Mouse (Mus musculus): ENCODE measurements around the gene Cbr2. TPM values are rescaled to one million over a fixed set of nuclear protein-coding genes. Genes with fewer than 3 reads are reported as not detected.

The Cbr2 gene
- polyA plus RNA-seq (2015; fragmentation: Nextera tagmentation; extraction: Ambion mirVana): 16.6 and 17.6 TPM in 2 replicates

GRCm38 (mm10) chr11:120731858-120732680 lies at the start of gene Cbr2:
Cbr2 (minus strand) TSS chr11:120732114.

GRCm38 (mm10) chr11:120762672-120763041 lies 30.7 kb upstream of the Cbr2 start, which contains the start of gene Hmga1b:
Hmga1b (plus strand) TSS chr11:120762794.

GRCm38 (mm10) chr11:120727169-120727527 lies 4.8 kb downstream of the Cbr2 start, which contains the start of gene Dcxr:
Dcxr (minus strand) TSS chr11:120727281.

GRCm38 (mm10) chr11:120721124-120722066 lies 10.5 kb downstream of the Cbr2 start, which contains the start of gene Rac3:
Rac3 (plus strand) TSS chr11:120721470.

GRCm38 (mm10) chr11:120713580-120714518 lies 18.1 kb downstream of the Cbr2 start, which contains the start of the genes Cenpx and Lrrc45:
Cenpx (minus strand) TSS chr11:120713738.
Lrrc45 (plus strand) TSS chr11:120713925.

Other genes starting within 250 kb of the Cbr2 start
- gene Mrpl12, start 247.5 kb downstream of the Cbr2 start, polyA plus RNA-seq (2015; fragmentation: Nextera tagmentation; extraction: Ambion mirVana): 164 and 216 TPM in 2 replicates
- 37.8 and 83.2 TPM in 2 replicates for gene Slc25a10, start 240.3 kb downstream of the Cbr2 start, polyA plus RNA-seq (2015; fragmentation: Nextera tagmentation; extraction: Ambion mirVana)
- 2.4 and 2.5 TPM in 2 replicates for gene Gcgr, start 201.4 kb downstream of the Cbr2 start, polyA plus RNA-seq (2015; fragmentation: Nextera tagmentation; extraction: Ambion mirVana)
- 173 and 184 TPM in 2 replicates for gene Mcrip1, start 182.4 kb downstream of the Cbr2 start, polyA plus RNA-seq (2015; fragmentation: Nextera tagmentation; extraction: Ambion mirVana)
- gene Ppp1r27, start 181.0 kb downstream of the Cbr2 start, polyA plus RNA-seq (2015; fragmentation: Nextera tagmentation; extraction: Ambion mirVana): 0.39 and 1.3 TPM in 2 replicates
- gene P4hb, start 158.9 kb downstream of the Cbr2 start, polyA plus RNA-seq (2015; fragmentation: Nextera tagmentation; extraction: Ambion mirVana): 393 and 466 TPM in 2 replicates
- gene Arhgdia, start 150.5 kb downstream of the Cbr2 start, polyA plus RNA-seq (2015; fragmentation: Nextera tagmentation; extraction: Ambion mirVana): 318 and 341 TPM in 2 replicates
- gene Alyref, start 133.7 kb downstream of the Cbr2 start, polyA plus RNA-seq (2015; fragmentation: Nextera tagmentation; extraction: Ambion mirVana): 271 and 273 TPM in 2 replicates
- 152 and 197 TPM in 2 replicates for gene Anapc11, start 133.7 kb downstream of the Cbr2 start, polyA plus RNA-seq (2015; fragmentation: Nextera tagmentation; extraction: Ambion mirVana)
- 1.7 and 3.3 TPM in 2 replicates for gene Npb, start 123.6 kb downstream of the Cbr2 start, polyA plus RNA-seq (2015; fragmentation: Nextera tagmentation; extraction: Ambion mirVana)
- 62.0 and 82.8 TPM in 2 replicates for gene Pcyt2, start 114.2 kb downstream of the Cbr2 start, polyA plus RNA-seq (2015; fragmentation: Nextera tagmentation; extraction: Ambion mirVana)
- 33.3 and 62.9 TPM in 2 replicates for gene Sirt7, start 106.9 kb downstream of the Cbr2 start, polyA plus RNA-seq (2015; fragmentation: Nextera tagmentation; extraction: Ambion mirVana)
- 18.1 and 19.0 TPM in 2 replicates for gene Mafg, start 98.5 kb downstream of the Cbr2 start, polyA plus RNA-seq (2015; fragmentation: Nextera tagmentation; extraction: Ambion mirVana)
- 5.8 and 9.0 TPM in 2 replicates for gene Pycr1, start 88.3 kb downstream of the Cbr2 start, polyA plus RNA-seq (2015; fragmentation: Nextera tagmentation; extraction: Ambion mirVana)
- gene Myadml2, start 84.0 kb downstream of the Cbr2 start, polyA plus RNA-seq (2015; fragmentation: Nextera tagmentation; extraction: Ambion mirVana): 0.22 and 0.95 TPM in 2 replicates
- 6.2 and 6.7 TPM in 2 replicates for gene Notum, start 70.9 kb downstream of the Cbr2 start, polyA plus RNA-seq (2015; fragmentation: Nextera tagmentation; extraction: Ambion mirVana)
- gene Aspscr1, start 59.1 kb downstream of the Cbr2 start, polyA plus RNA-seq (2015; fragmentation: Nextera tagmentation; extraction: Ambion mirVana): 103 and 122 TPM in 2 replicates
- 228 and 364 TPM in 2 replicates for gene Cenpx, start 18.4 kb downstream of the Cbr2 start, polyA plus RNA-seq (2015; fragmentation: Nextera tagmentation; extraction: Ambion mirVana)
- 22.0 and 34.8 TPM in 2 replicates for gene Lrrc45, start 18.2 kb downstream of the Cbr2 start, polyA plus RNA-seq (2015; fragmentation: Nextera tagmentation; extraction: Ambion mirVana)
- gene Rac3, start 10.6 kb downstream of the Cbr2 start, polyA plus RNA-seq (2015; fragmentation: Nextera tagmentation; extraction: Ambion mirVana): 18.1 and 52.1 TPM in 2 replicates
- gene Dcxr, start 4.8 kb downstream of the Cbr2 start, polyA plus RNA-seq (2015; fragmentation: Nextera tagmentation; extraction: Ambion mirVana): 54.9 and 76.1 TPM in 2 replicates
- gene Hmga1b, start 30.7 kb upstream of the Cbr2 start, polyA plus RNA-seq (2015; fragmentation: Nextera tagmentation; extraction: Ambion mirVana): 0.79 and 2.2 TPM in 2 replicates
- 19.7 and 21.2 TPM in 2 replicates for gene Rfng, start 52.1 kb upstream of the Cbr2 start, polyA plus RNA-seq (2015; fragmentation: Nextera tagmentation; extraction: Ambion mirVana)
- gene Gps1, start 52.2 kb upstream of the Cbr2 start, polyA plus RNA-seq (2015; fragmentation: Nextera tagmentation; extraction: Ambion mirVana): 119 and 156 TPM in 2 replicates
- gene Dus1l, start 64.3 kb upstream of the Cbr2 start, polyA plus RNA-seq (2015; fragmentation: Nextera tagmentation; extraction: Ambion mirVana): 36.3 and 56.2 TPM in 2 replicates
- 14.9 and 18.8 TPM in 2 replicates for gene Fasn, start 92.4 kb upstream of the Cbr2 start, polyA plus RNA-seq (2015; fragmentation: Nextera tagmentation; extraction: Ambion mirVana)
- gene Ccdc57, start 200.8 kb upstream of the Cbr2 start, polyA plus RNA-seq (2015; fragmentation: Nextera tagmentation; extraction: Ambion mirVana): 4.1 and 6.3 TPM in 2 replicates
- gene Slc16a3, start 216.4 kb upstream of the Cbr2 start, polyA plus RNA-seq (2015; fragmentation: Nextera tagmentation; extraction: Ambion mirVana): 10.1 and 11.9 TPM in 2 replicates

All from adrenal gland, postnatal 0 days (tissue).